Mouse (Mus musculus) liver, adult 2 months (tissue): ENCODE data around the gene Abl1. TPM values are rescaled to one million over a fixed set of nuclear protein-coding genes. Genes with fewer than 3 reads are reported as not detected.
"Not testable (repeated sequence)": the region's sequence is repeated elsewhere in the genome, so short reads cannot be mapped to it uniquely, and the experiment has no call there.

Source experiments
- DNase-seq: peaks from one replicate; pipeline ENCODE4 v3.0.0-alpha.2; 2011; ENCODE audit warnings: low read depth, low spot score; ENCODE audit errors: extremely low read depth
- H3K27ac ChIP-seq: fragments of 200-500 bp; replicated peaks from 2 replicates; pipeline ENCODE4 v1.5.1; 2012; ENCODE audit warnings: low read depth, mild to moderate bottlenecking, control low read depth, inconsistent platforms, low read length; ENCODE audit not compliant: insufficient read depth
- H3K27me3 ChIP-seq: fragments of 200-500 bp; 2 replicates; pipeline ENCODE4 v1.6.1; 2012; ENCODE audit warnings: mild to moderate bottlenecking, moderate library complexity, low read length, inconsistent platforms; ENCODE audit not compliant: control insufficient read depth, insufficient read depth
- H3K36me3 ChIP-seq: fragments of 200-500 bp; 2 replicates; pipeline ENCODE4 v1.6.1; 2012; ENCODE audit warnings: low read length, inconsistent platforms; ENCODE audit not compliant: control insufficient read depth, insufficient read depth
- H3K4me1 ChIP-seq: fragments of 200-500 bp; 2 replicates; pipeline ENCODE4 v1.6.1; 2011; ENCODE audit warnings: low read length; ENCODE audit not compliant: control insufficient read depth, insufficient read depth
- H3K4me3 ChIP-seq: fragments of 200-500 bp; 2 replicates; pipeline ENCODE4 v1.5.1; 2011; ENCODE audit warnings: low read depth, mild to moderate bottlenecking, control low read depth, low read length, moderate library complexity; ENCODE audit not compliant: insufficient read depth
- H3K79me2 ChIP-seq: fragments of 200-500 bp; 2 replicates; pipeline ENCODE4 v1.6.1; 2012; ENCODE audit warnings: inconsistent platforms, mild to moderate bottlenecking, low read length, moderate library complexity; ENCODE audit not compliant: control insufficient read depth, insufficient read depth
- H3K9ac ChIP-seq: fragments of 200-500 bp; 2 replicates; pipeline ENCODE4 v1.6.1; 2012; ENCODE audit warnings: low read depth, mild to moderate bottlenecking, control low read depth, inconsistent platforms, low read length
- CTCF ChIP-seq: fragments of 200-500 bp; IDR thresholded peaks from 2 replicates; pipeline ENCODE4 v1.5.1; 2011; ENCODE audit warnings: low read depth, low read length, control low read depth
- POLR2A ChIP-seq: fragments of 200-500 bp; IDR thresholded peaks from 2 replicates; pipeline ENCODE4 v1.6.1; 2011; ENCODE audit warnings: low read length, control low read depth; ENCODE audit not compliant: insufficient read depth; ENCODE audit errors: extremely low read depth
- WGBS: fragments of 180-500 bp; shearing (Covaris S2); methylation state at CpG from one replicate; pipeline ENCODE4 v1.1.7; 2018; 5-methylcytosine and 5-hydroxymethylcytosine counted together
- polyA plus RNA-seq: library from polyadenylated mRNA; depleted of rRNA; stranded (reverse); fragments of >200 nt; gene quantifications from 2 replicates; pipeline ENCODE4 v1.2.3, GENCODE M21; 2012
- total RNA-seq: library from RNA; depleted of rRNA; stranded (reverse); fragments of >200 nt; gene quantifications from 2 replicates; pipeline ENCODE4 v1.2.3, GENCODE M21; 2014

Abl1 gene
- total and polyA plus RNA-seq, 2 experiments: 13.9 to 14.1 TPM

GRCm38 (mm10) chr2:31662939-31663803 lies 25.0 kb upstream of the Abl1 start:
- TF ChIP-seq POLR2A (no peak), CTCF (no peak)
- Histone ChIP-seq H3K4me3 (no peak overlapping the region), H3K27ac (no peak overlapping the region), H3K9ac (no peak overlapping the region), H3K4me1 (peaks cover 3% of the 10 kb centered on the region; the same call in 1 of the 2 replicates), H3K27me3 (peaks cover 4% of the 10 kb centered on the region), H3K36me3 (no peaks in the 10 kb centered on the region), H3K79me2 (no peaks in the 10 kb centered on the region)
- 49% methylated on average over 8 of the region's 8 CpGs for WGBS
- DNase-seq: peak; percentile 22

GRCm38 (mm10) chr2:31663804-31664180 lies 24.4 kb upstream of the Abl1 start:
- H3K27me3 ChIP-seq: no peaks in the 10 kb centered on the region

GRCm38 (mm10) chr2:31667332-31667731 lies 20.8 kb upstream of the Abl1 start:
- 42% methylated on average over 4 of the region's 4 CpGs for WGBS

More at GRCm38 (mm10) chr2:31663804-31664180, 24.4 kb upstream of the Abl1 start:
- no peak for TF ChIP-seq POLR2A
- TF ChIP-seq CTCF: no peak
- Histone ChIP-seq H3K4me3 (no peak overlapping the region), H3K36me3 (no peaks in the 10 kb centered on the region), H3K4me1 (peaks cover 3% of the 10 kb centered on the region; the same call in 1 of the 2 replicates), H3K9ac (no peak overlapping the region), H3K79me2 (no peaks in the 10 kb centered on the region), H3K27ac (no peak overlapping the region)
- DNase-seq: peak; percentile 86
- WGBS: 31% methylated on average over 1 of the region's 1 CpGs

GRCm38 (mm10) chr2:31670551-31671035 lies 17.6 kb upstream of the Abl1 start, which contains the start of gene Exosc2:
TSS of gene Exosc2 (plus strand) at chr2:31670715.
- Histone ChIP-seq H3K9ac (peak within 1 kb of the TSS; percentile 76), H3K27me3 (no peaks in the 10 kb centered on the region)
- TF ChIP-seq POLR2A: peak; percentile 84
- no peak for TF ChIP-seq CTCF

More at GRCm38 (mm10) chr2:31667332-31667731, 20.8 kb upstream of the Abl1 start:
- Histone ChIP-seq H3K27ac (no peak overlapping the region), H3K27me3 (no peaks in the 10 kb centered on the region), H3K4me1 (peaks cover 7% of the 10 kb centered on the region), H3K79me2 (no peaks in the 10 kb centered on the region), H3K36me3 (no peaks in the 10 kb centered on the region), H3K9ac (no peak overlapping the region), H3K4me3 (no peak overlapping the region)
- TF ChIP-seq CTCF (peak; percentile 81), POLR2A (no peak)
- peak; percentile 42 for DNase-seq

GRCm38 (mm10) chr2:31678641-31679040 lies 9.5 kb upstream of the Abl1 start:
- Histone ChIP-seq H3K4me3 (no peak overlapping the region), H3K27me3 (no peaks in the 10 kb centered on the region), H3K36me3 (peaks cover 19% of the 10 kb centered on the region; the same call in 1 of the 2 replicates), H3K9ac (no peak overlapping the region), H3K27ac (no peak overlapping the region), H3K4me1 (no peaks in the 10 kb centered on the region), H3K79me2 (no peaks in the 10 kb centered on the region)
- 92% methylated on average over 6 of the region's 6 CpGs for WGBS
- no peak for DNase-seq
- TF ChIP-seq POLR2A (no peak), CTCF (no peak)

More at GRCm38 (mm10) chr2:31670551-31671035, 17.6 kb upstream of the Abl1 start, which contains the start of gene Exosc2:
- peak; percentile 94 for DNase-seq
- H3K36me3 ChIP-seq: peaks cover 6% of the 10 kb centered on the region; the same call in 1 of the 2 replicates
- under 1% methylated on average over 27 of the region's 27 CpGs for WGBS
- H3K79me2 ChIP-seq: no peaks in the 10 kb centered on the region
- no peak within 1 kb of the TSS for H3K27ac ChIP-seq
- peaks cover 5% of the 10 kb centered on the region for H3K4me1 ChIP-seq
- H3K4me3 ChIP-seq: peak within 1 kb of the TSS; percentile 78

- H3K27me3 ChIP-seq, H3K27ac ChIP-seq, H3K9ac ChIP-seq, H3K4me3 ChIP-seq, DNase-seq, H3K4me1 ChIP-seq, H3K36me3 ChIP-seq, H3K79me2 ChIP-seq: not testable (repeated sequence)
- WGBS: 82% methylated on average over 15 of the region's 15 CpGs
These were observed 7.0 kb upstream of the Abl1 start for GRCm38 (mm10) chr2:31681051-31681707.
